Mouse (Mus musculus) monocyte, adult 2 months (primary cell): ENCODE results near the gene D10Wsu102e.
"Not testable (repeated sequence)": the region's sequence is repeated elsewhere in the genome, so short reads cannot be mapped to it uniquely, and the experiment has no call there.

Source experiments
- DNase-seq, 2 experiments: peaks; one replicate each; pipeline ENCODE4 v3.0.0; 2022; ENCODE audit warnings: low spot score in 2 of 2, low read depth in 1 of 2

D10Wsu102e gene

GRCm38 (mm10) chr10:83345693-83346358, 14.2 kb upstream of the D10Wsu102e start:
- no peak for DNase-seq

GRCm38 (mm10) chr10:83346359-83346736, 13.7 kb upstream of the D10Wsu102e start:
- DNase-seq, result no peak

DNA sequence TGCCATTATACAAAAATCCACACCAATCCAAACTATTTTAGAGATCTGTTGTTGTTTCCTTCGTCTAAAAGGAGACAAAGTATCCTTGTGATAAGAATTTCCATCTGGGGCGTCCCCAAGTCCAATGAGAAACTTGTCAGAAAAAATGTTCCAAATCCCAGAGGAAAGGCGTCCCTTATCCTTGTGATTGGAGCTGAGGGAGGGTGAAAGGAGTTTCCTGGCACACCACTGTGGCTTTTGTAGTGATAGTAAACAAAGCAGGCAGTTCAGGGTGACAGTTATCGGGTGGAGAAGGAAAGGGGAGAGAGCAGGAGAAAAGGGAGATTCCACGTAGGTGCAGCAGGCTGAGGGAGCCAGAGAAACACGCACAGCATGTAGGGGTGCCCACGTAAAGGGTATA, 12.5 kb upstream of the D10Wsu102e start:
- DNase-seq, result no peak

DNA sequence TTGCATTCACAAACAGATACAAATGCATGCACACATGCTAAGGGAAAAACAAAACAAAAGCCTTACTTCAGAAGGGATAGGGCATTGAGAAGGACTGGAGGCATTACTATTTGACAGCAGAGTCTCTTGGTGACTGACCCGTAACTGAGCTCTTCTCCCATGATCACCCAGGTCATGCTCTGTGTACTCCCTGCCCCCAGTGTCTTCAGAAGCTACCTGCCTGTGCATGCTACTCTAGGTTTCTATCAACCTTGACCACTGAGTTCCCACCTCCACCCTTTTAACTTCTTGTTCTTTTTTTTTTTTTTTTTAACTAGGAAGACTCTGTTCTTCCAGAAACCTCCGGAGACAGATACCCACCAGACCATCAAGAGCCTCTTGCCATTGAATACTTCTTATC, 9.3 kb upstream of the D10Wsu102e start:
- DNase-seq, result no peak

DNA sequence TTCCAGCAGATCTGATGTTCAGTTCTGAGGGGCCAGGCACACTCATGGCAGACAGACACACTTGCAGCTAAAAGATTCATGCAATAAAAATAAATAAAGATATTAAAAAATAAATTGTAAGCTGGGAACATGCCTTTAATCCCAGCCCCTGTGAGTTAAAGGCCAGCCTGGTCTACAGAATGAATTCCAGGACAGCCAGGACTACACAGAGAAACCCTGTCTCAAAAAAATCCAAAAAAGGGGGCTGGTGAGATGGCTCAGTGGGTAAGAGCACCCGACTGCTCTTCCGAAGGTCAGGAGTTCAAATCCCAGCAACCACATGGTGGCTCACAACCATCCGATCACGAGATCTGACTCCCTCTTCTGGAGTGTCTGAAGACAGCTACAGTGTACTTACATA, 8.2 kb upstream of the D10Wsu102e start:
- DNase-seq, result not testable (repeated sequence)

- no peak for DNase-seq
Measured at GRCm38 (mm10) chr10:83353680-83354332, 6.2 kb upstream of the D10Wsu102e start.

DNA sequence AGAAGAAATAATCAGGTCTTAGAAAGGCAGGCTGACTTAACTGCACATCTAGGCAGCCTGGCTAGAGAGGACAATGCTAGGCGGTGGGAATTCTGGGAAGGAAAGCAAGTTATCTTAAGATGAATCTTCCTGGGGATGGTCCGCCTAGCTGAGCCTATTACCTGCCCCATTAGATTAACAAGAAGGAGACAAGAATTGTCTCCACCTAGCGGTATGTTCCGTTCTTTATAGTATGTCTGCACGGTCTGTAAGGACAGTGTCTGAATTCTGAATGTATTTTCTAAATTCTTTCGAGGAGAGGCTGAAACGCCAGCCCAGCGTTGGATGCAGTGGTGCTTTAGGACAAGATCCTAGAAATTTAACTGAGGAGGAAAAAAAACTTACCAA, 5.7 kb upstream of the D10Wsu102e start:
- no peak for DNase-seq

GRCm38 (mm10) chr10:83356416-83356815, 3.6 kb upstream of the D10Wsu102e start:
- DNase-seq, result no peak

DNA sequence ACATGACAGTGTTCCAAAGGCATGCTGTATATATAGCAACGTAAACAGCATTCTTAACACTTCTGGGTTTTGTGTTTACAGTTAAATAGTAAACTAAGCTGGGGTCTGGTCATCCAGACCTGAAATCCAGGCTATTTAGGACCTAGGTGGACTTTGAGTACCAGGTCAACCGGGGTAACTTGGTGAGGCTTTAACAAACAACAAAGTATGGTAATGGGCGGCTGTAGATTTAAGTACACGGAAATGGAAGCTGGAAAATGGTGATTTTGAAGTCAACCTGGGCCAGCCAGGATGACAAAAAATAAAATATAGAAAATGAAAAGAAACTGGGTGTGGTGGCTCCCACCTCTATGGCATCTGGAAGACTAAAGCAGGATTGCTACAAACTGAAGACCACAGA, 570 bp upstream of the D10Wsu102e start:
- no peak for DNase-seq

GRCm38 (mm10) chr10:83360356-83360755, 335 bp downstream of the D10Wsu102e start:
- DNase-seq, result no peak

GRCm38 (mm10) chr10:83361643-83362382, 1.8 kb downstream of the D10Wsu102e start:
- no peak for DNase-seq

DNA sequence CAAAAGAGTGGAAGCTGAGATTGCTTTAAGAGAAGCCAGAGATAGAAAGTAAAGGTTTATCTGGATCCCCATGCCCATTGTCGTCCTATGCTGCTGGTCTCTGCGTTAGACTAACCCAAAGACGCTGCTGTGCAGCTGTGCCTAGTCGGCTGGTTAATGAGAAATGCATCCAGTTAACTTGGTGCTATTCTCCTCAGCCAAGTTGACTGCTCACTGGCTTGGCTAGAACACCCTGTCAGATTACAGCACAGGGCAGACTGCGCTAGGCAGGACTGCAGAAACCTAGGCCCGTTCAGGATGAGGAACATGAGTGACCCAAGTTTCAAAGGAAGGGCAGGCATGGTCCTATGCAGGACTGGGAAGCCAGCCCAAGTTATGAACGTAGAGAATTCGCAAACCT, 3.4 kb downstream of the D10Wsu102e start:
- DNase-seq, result no peak

- DNase-seq, result no peak
Measured at GRCm38 (mm10) chr10:83368918-83369317, 8.9 kb downstream of the D10Wsu102e start.

DNA sequence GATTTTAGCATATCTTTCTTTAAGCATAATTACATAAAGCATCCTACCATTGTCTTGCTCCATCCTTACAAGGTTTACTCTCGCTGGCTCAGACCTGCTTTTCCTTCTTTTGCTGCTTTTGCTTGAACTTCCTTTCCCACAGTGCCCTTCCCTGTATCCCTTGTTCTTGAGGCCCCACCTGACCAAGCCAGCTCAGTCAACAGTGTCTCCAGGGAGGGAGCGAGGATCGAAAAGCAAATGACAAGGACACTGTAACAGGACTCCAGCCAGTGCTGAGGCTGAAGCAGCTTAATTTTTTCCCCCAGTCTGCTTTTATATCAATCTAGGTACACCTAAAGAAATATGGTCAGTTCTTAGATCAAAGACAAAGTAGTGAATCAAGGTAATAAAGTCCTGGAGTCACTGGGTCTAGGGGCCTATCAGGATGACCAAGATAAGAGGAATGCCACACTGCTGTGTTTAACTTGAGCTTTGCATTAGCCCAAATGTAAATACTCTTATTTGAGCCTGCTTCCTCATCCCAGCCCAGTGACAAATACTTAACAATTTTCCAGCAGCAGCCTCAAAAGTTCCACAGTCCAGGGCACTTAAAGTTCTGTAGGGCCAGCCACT, 14.1 kb downstream of the D10Wsu102e start:
- no peak for DNase-seq

GRCm38 (mm10) chr10:83375458-83375857, 15.4 kb downstream of the D10Wsu102e start:
- not testable (repeated sequence) for DNase-seq

- DNase-seq, result no peak
Measured at GRCm38 (mm10) chr10:83376911-83377682, 17.1 kb downstream of the D10Wsu102e start.

GRCm38 (mm10) chr10:83378083-83378833, 18.2 kb downstream of the D10Wsu102e start:
- no peak for DNase-seq

- no peak for DNase-seq
Measured at GRCm38 (mm10) chr10:83380501-83380900, 20.5 kb downstream of the D10Wsu102e start.

GRCm38 (mm10) chr10:83382528-83382927, 22.5 kb downstream of the D10Wsu102e start:
- DNase-seq, result no peak

GRCm38 (mm10) chr10:83382988-83383387, 23.0 kb downstream of the D10Wsu102e start:
- no peak for DNase-seq
